Mouse (Mus musculus): Measurements from ENCODE around the gene Aqp3. TPM values are rescaled to one million over a fixed set of nuclear protein-coding genes. Genes with fewer than 3 reads are reported as not detected.

The Aqp3 gene
- polyA plus RNA-seq, 1 experiment, result 311 TPM

GRCm38 (mm10) chr4:41081733-41082132 lies 16.2 kb downstream of the Aqp3 start:
- WGBS, result 82% methylated on average over 5 of the region's 5 CpGs
- no peak for DNase-seq

GRCm38 (mm10) chr4:41078726-41079125 lies 19.3 kb downstream of the Aqp3 start:
- Histone ChIP-seq H3K4me1 (ENCODE audit: control insufficient read depth, insufficient read depth, low read length) (no peaks in the 10 kb centered on the region), H3K27me3 (replicated peaks; ENCODE audit: control insufficient read depth, insufficient read depth, low read length) (no peaks in the 10 kb centered on the region), H3K4me3 (ENCODE audit: insufficient read depth, low read depth, low read length) (no peak overlapping the region), H3K36me3 (ENCODE audit: control insufficient read depth, insufficient read depth, low read length) (no peaks in the 10 kb centered on the region), H3K27ac (ENCODE audit: insufficient read depth, low read depth, low read length) (no peak overlapping the region)
- 72% methylated on average over 6 of the region's 6 CpGs for WGBS
- TF ChIP-seq CTCF (conservative IDR thresholded peaks at IDR 0.05; ENCODE audit: insufficient read depth, insufficient read length, low read depth, low read length) (no peak), POLR2A (IDR thresholded peaks at IDR 0.05; ENCODE audit: low read depth, low read length) (no peak)
- no peak for DNase-seq

More at GRCm38 (mm10) chr4:41081733-41082132, 16.2 kb downstream of the Aqp3 start:
- no peak overlapping the region for H3K27ac ChIP-seq (ENCODE audit: insufficient read depth, low read depth, low read length)
- H3K4me3 ChIP-seq (ENCODE audit: insufficient read depth, low read depth, low read length), result no peak overlapping the region
- H3K27me3 ChIP-seq (replicated peaks; ENCODE audit: control insufficient read depth, insufficient read depth, low read length), result no peaks in the 10 kb centered on the region
- no peaks in the 10 kb centered on the region for H3K36me3 ChIP-seq (ENCODE audit: control insufficient read depth, insufficient read depth, low read length)
- TF ChIP-seq CTCF (conservative IDR thresholded peaks at IDR 0.05; ENCODE audit: insufficient read depth, insufficient read length, low read depth, low read length) (no peak), POLR2A (IDR thresholded peaks at IDR 0.05; ENCODE audit: low read depth, low read length) (no peak)
- no peaks in the 10 kb centered on the region for H3K4me1 ChIP-seq (ENCODE audit: control insufficient read depth, insufficient read depth, low read length)

- Histone ChIP-seq H3K4me3 (ENCODE audit: insufficient read depth, low read depth, low read length) (no peak overlapping the region), H3K4me1 (ENCODE audit: control insufficient read depth, insufficient read depth, low read length) (no peaks in the 10 kb centered on the region), H3K27me3 (replicated peaks; ENCODE audit: control insufficient read depth, insufficient read depth, low read length) (no peaks in the 10 kb centered on the region), H3K36me3 (ENCODE audit: control insufficient read depth, insufficient read depth, low read length) (no peaks in the 10 kb centered on the region), H3K27ac (ENCODE audit: insufficient read depth, low read depth, low read length) (no peak overlapping the region)
- no peak for DNase-seq
- TF ChIP-seq CTCF (conservative IDR thresholded peaks at IDR 0.05; ENCODE audit: insufficient read depth, insufficient read length, low read depth, low read length) (no peak), POLR2A (IDR thresholded peaks at IDR 0.05; ENCODE audit: low read depth, low read length) (no peak)
- WGBS, result 64% methylated on average over 6 of the region's 6 CpGs
These were observed 23.5 kb downstream of the Aqp3 start for GRCm38 (mm10) chr4:41074461-41074860.

GRCm38 (mm10) chr4:41073008-41073817 lies 24.8 kb downstream of the Aqp3 start:
- no peaks in the 10 kb centered on the region for H3K4me1 ChIP-seq (ENCODE audit: control insufficient read depth, insufficient read depth, low read length)
- 78% methylated on average over 12 of the region's 12 CpGs for WGBS
- H3K36me3 ChIP-seq (ENCODE audit: control insufficient read depth, insufficient read depth, low read length), result no peaks in the 10 kb centered on the region
- no peak overlapping the region for H3K4me3 ChIP-seq (ENCODE audit: insufficient read depth, low read depth, low read length)
- H3K27ac ChIP-seq (ENCODE audit: insufficient read depth, low read depth, low read length), result no peak overlapping the region
- TF ChIP-seq CTCF (conservative IDR thresholded peaks at IDR 0.05; ENCODE audit: insufficient read depth, insufficient read length, low read depth, low read length) (no peak), POLR2A (IDR thresholded peaks at IDR 0.05; ENCODE audit: low read depth, low read length) (no peak)
- no peak for DNase-seq
- H3K27me3 ChIP-seq (replicated peaks; ENCODE audit: control insufficient read depth, insufficient read depth, low read length), result no peaks in the 10 kb centered on the region

GRCm38 (mm10) chr4:41071500-41072429 lies 26.2 kb downstream of the Aqp3 start:
- no peak for TF ChIP-seq POLR2A (IDR thresholded peaks at IDR 0.05; ENCODE audit: low read depth, low read length)
- TF ChIP-seq CTCF (conservative IDR thresholded peaks at IDR 0.05; ENCODE audit: insufficient read depth, insufficient read length, low read depth, low read length), result no peak
- Histone ChIP-seq H3K4me1 (ENCODE audit: control insufficient read depth, insufficient read depth, low read length) (no peaks in the 10 kb centered on the region), H3K27me3 (replicated peaks; ENCODE audit: control insufficient read depth, insufficient read depth, low read length) (no peaks in the 10 kb centered on the region), H3K4me3 (ENCODE audit: insufficient read depth, low read depth, low read length) (no peak overlapping the region), H3K27ac (ENCODE audit: insufficient read depth, low read depth, low read length) (no peak overlapping the region), H3K36me3 (ENCODE audit: control insufficient read depth, insufficient read depth, low read length) (no peaks in the 10 kb centered on the region)
- 65% methylated on average over 14 of the region's 14 CpGs for WGBS
- peak; percentile 36 for DNase-seq

- Histone ChIP-seq H3K27me3 (replicated peaks; ENCODE audit: control insufficient read depth, insufficient read depth, low read length) (no peaks in the 10 kb centered on the region), H3K4me1 (ENCODE audit: control insufficient read depth, insufficient read depth, low read length) (no peaks in the 10 kb centered on the region; the same call in 1 of the 2 replicates), H3K36me3 (ENCODE audit: control insufficient read depth, insufficient read depth, low read length) (no peaks in the 10 kb centered on the region), H3K27ac (ENCODE audit: insufficient read depth, low read depth, low read length) (no peak overlapping the region), H3K4me3 (ENCODE audit: insufficient read depth, low read depth, low read length) (no peak overlapping the region)
- no peak for DNase-seq
- whole genome bisulfite sequencing, result 81% methylated on average over 4 of the region's 4 CpGs
- TF ChIP-seq CTCF (conservative IDR thresholded peaks at IDR 0.05; ENCODE audit: insufficient read depth, insufficient read length, low read depth, low read length), result no peak
- no peak for TF ChIP-seq POLR2A (IDR thresholded peaks at IDR 0.05; ENCODE audit: low read depth, low read length)
These were observed 32.8 kb downstream of the Aqp3 start for GRCm38 (mm10) chr4:41065196-41065595.
